Mouse (Mus musculus): ENCODE measurements around the gene Podxl2. TPM values are rescaled to one million over a fixed set of nuclear protein-coding genes. Genes with fewer than 3 reads are reported as not detected.

Gene Podxl2
- polyA plus RNA-seq, 1 experiment: 7.7 TPM

- TF ChIP-seq CTCF (IDR thresholded peaks at IDR 0.05; ENCODE audit: extremely low read depth, insufficient read depth, insufficient read length, insufficient replicate concordance) (no peak), POLR2A (IDR thresholded peaks at IDR 0.05; ENCODE audit: low read depth, low read length) (no peak)
- no peak for DNase-seq (ENCODE audit: low read depth in 1 of 2, low spot score in 2 of 2)
- H3K27ac ChIP-seq (ENCODE audit: insufficient read depth, low read length): no peak overlapping the region
- H3K36me3 ChIP-seq (ENCODE audit: control insufficient read depth, insufficient read depth, low read length): no peaks in the 10 kb centered on the region
- WGBS: 78% methylated on average over 7 of the region's 7 CpGs
- H3K27me3 ChIP-seq (ENCODE audit: control insufficient read depth, insufficient read depth, low read length): 0 out of 2 replicates have a peak, but pooled peaks cover 2% of the 10 kb centered on the region
- no peak overlapping the region for H3K4me3 ChIP-seq (ENCODE audit: extremely low read depth, insufficient read depth, insufficient read length)
- no peaks in the 10 kb centered on the region for H3K4me1 ChIP-seq (ENCODE audit: control insufficient read depth, insufficient read depth, insufficient read length)
Observed at GRCm38 (mm10) chr6:88865704-88866103, 9.1 kb downstream of the Podxl2 start.

GRCm38 (mm10) chr6:88860914-88861313 lies 13.9 kb downstream of the Podxl2 start:
- Histone ChIP-seq H3K36me3 (ENCODE audit: control insufficient read depth, insufficient read depth, low read length) (no peaks in the 10 kb centered on the region), H3K27me3 (ENCODE audit: control insufficient read depth, insufficient read depth, low read length) (no peaks in the 10 kb centered on the region), H3K4me1 (ENCODE audit: control insufficient read depth, insufficient read depth, insufficient read length) (no peaks in the 10 kb centered on the region), H3K4me3 (ENCODE audit: extremely low read depth, insufficient read depth, insufficient read length) (no peak overlapping the region), H3K27ac (ENCODE audit: insufficient read depth, low read length) (no peak overlapping the region)
- DNase-seq (ENCODE audit: low read depth in 1 of 2, low spot score in 2 of 2): no peak
- WGBS: 16% methylated on average over 2 of the region's 2 CpGs
- peak; percentile 0; the same call in 1 of the 2 replicates for TF ChIP-seq CTCF (IDR thresholded peaks at IDR 0.05; ENCODE audit: extremely low read depth, insufficient read depth, insufficient read length, insufficient replicate concordance)
- TF ChIP-seq POLR2A (IDR thresholded peaks at IDR 0.05; ENCODE audit: low read depth, low read length): no peak

GRCm38 (mm10) chr6:88858341-88858740 lies 16.5 kb downstream of the Podxl2 start:
- no peaks in the 10 kb centered on the region for H3K36me3 ChIP-seq (ENCODE audit: control insufficient read depth, insufficient read depth, low read length)
- WGBS: 89% methylated on average over 7 of the region's 7 CpGs
- no peaks in the 10 kb centered on the region for H3K4me1 ChIP-seq (ENCODE audit: control insufficient read depth, insufficient read depth, insufficient read length)
- H3K27ac ChIP-seq (ENCODE audit: insufficient read depth, low read length): no peak overlapping the region
- TF ChIP-seq CTCF (IDR thresholded peaks at IDR 0.05; ENCODE audit: extremely low read depth, insufficient read depth, insufficient read length, insufficient replicate concordance) (no peak), POLR2A (IDR thresholded peaks at IDR 0.05; ENCODE audit: low read depth, low read length) (no peak)
- no peak overlapping the region for H3K4me3 ChIP-seq (ENCODE audit: extremely low read depth, insufficient read depth, insufficient read length)
- H3K27me3 ChIP-seq (ENCODE audit: control insufficient read depth, insufficient read depth, low read length): no peaks in the 10 kb centered on the region
- DNase-seq (ENCODE audit: low read depth in 1 of 2, low spot score in 2 of 2): no peak

- Histone ChIP-seq H3K4me3 (ENCODE audit: extremely low read depth, insufficient read depth, insufficient read length) (no peak overlapping the region), H3K27me3 (ENCODE audit: control insufficient read depth, insufficient read depth, low read length) (no peaks in the 10 kb centered on the region), H3K36me3 (ENCODE audit: control insufficient read depth, insufficient read depth, low read length) (no peaks in the 10 kb centered on the region), H3K27ac (ENCODE audit: insufficient read depth, low read length) (no peak overlapping the region), H3K4me1 (ENCODE audit: control insufficient read depth, insufficient read depth, insufficient read length) (no peaks in the 10 kb centered on the region)
- no peak for DNase-seq (ENCODE audit: low read depth in 1 of 2, low spot score in 2 of 2)
- no peak for TF ChIP-seq POLR2A (IDR thresholded peaks at IDR 0.05; ENCODE audit: low read depth, low read length)
- TF ChIP-seq CTCF (IDR thresholded peaks at IDR 0.05; ENCODE audit: extremely low read depth, insufficient read depth, insufficient read length, insufficient replicate concordance): no peak
- 87% methylated on average over 6 of the region's 6 CpGs for WGBS
Observed at GRCm38 (mm10) chr6:88857830-88858229, 17.0 kb downstream of the Podxl2 start.

- H3K4me3 ChIP-seq (ENCODE audit: extremely low read depth, insufficient read depth, insufficient read length): no peak overlapping the region
- 23% methylated on average over 9 of the region's 9 CpGs for WGBS
- no peaks in the 10 kb centered on the region for H3K27me3 ChIP-seq (ENCODE audit: control insufficient read depth, insufficient read depth, low read length)
- H3K36me3 ChIP-seq (ENCODE audit: control insufficient read depth, insufficient read depth, low read length): no peaks in the 10 kb centered on the region
- no peak for TF ChIP-seq POLR2A (IDR thresholded peaks at IDR 0.05; ENCODE audit: low read depth, low read length)
- no peak for TF ChIP-seq CTCF (IDR thresholded peaks at IDR 0.05; ENCODE audit: extremely low read depth, insufficient read depth, insufficient read length, insufficient replicate concordance)
- H3K4me1 ChIP-seq (ENCODE audit: control insufficient read depth, insufficient read depth, insufficient read length): no peaks in the 10 kb centered on the region
- DNase-seq (ENCODE audit: low read depth in 1 of 2, low spot score in 2 of 2): no peak
- H3K27ac ChIP-seq (ENCODE audit: insufficient read depth, low read length): no peak overlapping the region
Observed at GRCm38 (mm10) chr6:88857249-88857648, 17.6 kb downstream of the Podxl2 start.

GRCm38 (mm10) chr6:88855636-88856035 lies 19.2 kb downstream of the Podxl2 start:
- H3K36me3 ChIP-seq (ENCODE audit: control insufficient read depth, insufficient read depth, low read length): no peaks in the 10 kb centered on the region
- no peak for TF ChIP-seq POLR2A (IDR thresholded peaks at IDR 0.05; ENCODE audit: low read depth, low read length)
- TF ChIP-seq CTCF (IDR thresholded peaks at IDR 0.05; ENCODE audit: extremely low read depth, insufficient read depth, insufficient read length, insufficient replicate concordance): peak; percentile 39; the same call in 1 of the 2 replicates
- H3K27me3 ChIP-seq (ENCODE audit: control insufficient read depth, insufficient read depth, low read length): no peaks in the 10 kb centered on the region
- peak; percentile 33 to 38 for DNase-seq (ENCODE audit: low read depth in 1 of 2, low spot score in 2 of 2)
- WGBS: 22% methylated on average over 5 of the region's 5 CpGs
- H3K27ac ChIP-seq (ENCODE audit: insufficient read depth, low read length): no peak overlapping the region
- no peak overlapping the region for H3K4me3 ChIP-seq (ENCODE audit: extremely low read depth, insufficient read depth, insufficient read length)
- no peaks in the 10 kb centered on the region for H3K4me1 ChIP-seq (ENCODE audit: control insufficient read depth, insufficient read depth, insufficient read length)

- TF ChIP-seq POLR2A (IDR thresholded peaks at IDR 0.05; ENCODE audit: low read depth, low read length): no peak
- TF ChIP-seq CTCF (IDR thresholded peaks at IDR 0.05; ENCODE audit: extremely low read depth, insufficient read depth, insufficient read length, insufficient replicate concordance): no peak
- no peaks in the 10 kb centered on the region for H3K36me3 ChIP-seq (ENCODE audit: control insufficient read depth, insufficient read depth, low read length)
- no peak overlapping the region for H3K27ac ChIP-seq (ENCODE audit: insufficient read depth, low read length)
- WGBS: 82% methylated on average over 5 of the region's 5 CpGs
- H3K4me3 ChIP-seq (ENCODE audit: extremely low read depth, insufficient read depth, insufficient read length): no peak overlapping the region
- no peaks in the 10 kb centered on the region for H3K4me1 ChIP-seq (ENCODE audit: control insufficient read depth, insufficient read depth, insufficient read length)
- H3K27me3 ChIP-seq (ENCODE audit: control insufficient read depth, insufficient read depth, low read length): no peaks in the 10 kb centered on the region
- no peak for DNase-seq (ENCODE audit: low read depth in 1 of 2, low spot score in 2 of 2)
Observed at GRCm38 (mm10) chr6:88854509-88854908, 20.3 kb downstream of the Podxl2 start.

All from spleen, adult 2 months (tissue).